Mouse (Mus musculus): ENCODE results near the gene Rsph14.
"Not testable (repeated sequence)": the region's sequence is repeated elsewhere in the genome, so short reads cannot be mapped to it uniquely, and the experiment has no call there.

Gene Rsph14

DNA sequence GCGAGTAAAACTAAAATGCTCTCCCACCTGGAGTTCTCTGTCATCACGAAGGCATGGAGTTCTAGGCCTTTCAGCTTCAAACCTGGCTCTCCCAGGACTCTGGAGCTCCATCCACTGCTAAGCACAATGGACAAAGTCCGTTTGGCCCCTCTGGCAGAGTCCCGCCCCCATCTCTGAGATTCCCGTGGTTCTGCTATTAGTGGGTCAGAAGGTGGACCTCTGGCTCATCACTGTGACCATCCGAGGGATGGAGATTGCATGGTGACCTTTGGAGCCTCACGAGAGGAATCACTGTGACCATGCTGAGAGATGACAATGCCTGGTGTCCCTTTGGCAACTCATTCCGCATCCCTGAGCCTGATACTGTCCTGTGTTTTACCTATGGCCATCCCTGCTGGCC lies 20.5 kb upstream of the Rsph14 start:
- peak; percentile 66 to 78 for DNase-seq

DNA sequence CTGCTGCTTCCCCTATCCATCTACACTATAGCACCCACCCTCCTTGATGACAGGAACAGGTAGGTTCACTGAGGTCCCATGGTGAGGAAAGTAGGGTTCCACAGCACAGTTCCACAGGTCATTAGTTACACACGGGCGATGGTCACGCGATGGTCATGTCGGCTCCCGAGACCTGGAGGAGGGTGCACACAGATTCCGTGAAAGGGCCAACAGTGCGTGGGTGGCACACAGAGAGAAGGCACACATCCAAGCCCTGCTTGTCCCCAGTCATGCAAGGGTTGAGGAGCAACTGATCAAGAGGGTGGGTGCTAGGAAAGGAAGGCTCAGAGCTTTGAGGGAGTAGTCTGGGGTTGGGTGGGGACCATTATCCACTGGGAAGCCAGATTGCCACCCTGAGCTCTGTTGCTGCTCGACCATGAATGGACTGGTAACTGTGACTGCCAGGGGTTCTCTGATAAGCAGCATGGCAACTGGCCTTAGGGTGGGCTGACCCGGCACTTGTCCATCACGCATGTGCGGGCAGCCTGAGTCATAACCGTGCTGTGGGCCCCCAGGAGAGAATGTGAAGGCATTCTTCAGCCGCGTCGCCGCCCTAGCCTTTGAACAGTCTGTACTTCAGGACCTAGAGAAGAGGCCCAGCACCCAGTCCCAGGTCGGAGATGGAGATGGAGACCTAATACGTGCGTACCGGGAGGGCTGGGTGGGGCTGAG lies 19.1 kb upstream of the Rsph14 start:
- DNase-seq = no peak

GRCm38 (mm10) chr10:75048711-75049110 lies 16.3 kb upstream of the Rsph14 start:
- DNase-seq = no peak

GRCm38 (mm10) chr10:75045831-75046230 lies 13.4 kb upstream of the Rsph14 start:
- no peak for DNase-seq

- no peak for DNase-seq
Measured at GRCm38 (mm10) chr10:75044459-75044858, 12.1 kb upstream of the Rsph14 start.

- DNase-seq = not testable (repeated sequence)
Measured at GRCm38 (mm10) chr10:75042060-75042459, 9.7 kb upstream of the Rsph14 start.

- DNase-seq = peak; percentile 97
Measured at GRCm38 (mm10) chr10:75036883-75037379, 4.5 kb upstream of the Rsph14 start, which contains the start of gene Rab36. Gene Rab36, plus strand, starts transcription at chr10:75037058.

DNA sequence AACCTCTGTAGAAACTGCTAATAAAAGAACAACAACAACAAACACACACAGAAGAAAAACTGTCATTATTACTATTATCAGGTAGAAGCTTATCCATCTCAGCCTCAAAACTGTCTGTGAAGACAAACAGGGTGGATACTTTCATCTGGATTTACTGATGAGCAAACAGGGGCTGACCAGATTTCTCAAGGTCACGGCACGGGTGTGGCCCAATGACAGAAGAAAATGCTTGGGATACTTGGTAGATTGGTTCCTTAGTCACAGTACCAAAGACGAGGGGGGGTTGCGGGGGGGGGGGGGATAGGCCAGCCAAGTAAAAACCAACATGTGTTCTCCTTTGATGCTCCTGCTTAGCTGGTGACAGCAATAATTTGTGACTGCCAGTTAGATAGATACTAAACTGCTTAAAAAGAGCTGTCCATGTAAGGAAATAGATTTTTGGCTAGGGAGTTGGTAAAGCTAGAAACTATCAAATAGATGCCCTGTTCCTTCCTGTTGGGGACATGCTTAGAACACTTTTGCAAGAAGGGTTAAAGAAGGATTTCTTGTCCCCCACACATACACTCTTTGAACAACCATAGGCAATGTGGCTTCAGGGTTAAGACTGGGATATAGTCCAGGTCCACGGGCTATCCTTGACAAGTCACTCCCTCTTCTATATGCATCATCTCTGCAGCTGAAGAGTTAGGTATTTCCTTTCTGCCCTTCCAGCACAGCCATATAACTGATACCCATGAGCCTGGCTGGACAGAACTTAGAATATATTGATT lies 856 bp downstream of the Rsph14 start:
- DNase-seq = no peak

GRCm38 (mm10) chr10:75030234-75030633 lies 2.2 kb downstream of the Rsph14 start:
- no peak for DNase-seq

DNA sequence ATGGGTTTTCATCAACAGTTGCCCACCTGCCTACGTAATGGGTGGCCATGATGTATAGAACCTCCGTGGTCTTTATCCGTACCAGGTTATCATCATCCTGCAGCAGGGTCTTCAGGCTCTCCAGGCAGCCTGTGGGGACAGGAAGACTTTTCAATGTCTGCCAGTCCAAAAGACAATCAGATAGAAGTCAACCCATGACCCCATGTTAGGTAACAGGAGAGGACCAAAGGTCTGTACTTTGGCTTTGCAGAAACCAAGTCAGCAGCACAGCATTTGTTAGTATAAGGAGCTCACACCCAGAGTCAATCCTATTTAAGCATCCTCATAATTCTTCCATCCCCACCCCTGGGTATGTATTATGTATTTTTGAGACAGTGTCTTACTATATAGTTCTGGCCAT lies 2.7 kb downstream of the Rsph14 start:
- no peak for DNase-seq

- DNase-seq = no peak
Measured at GRCm38 (mm10) chr10:75028743-75029142, 3.6 kb downstream of the Rsph14 start.

GRCm38 (mm10) chr10:75026491-75026890 lies 5.9 kb downstream of the Rsph14 start:
- DNase-seq = no peak

GRCm38 (mm10) chr10:75021138-75021537 lies 11.2 kb downstream of the Rsph14 start:
- DNase-seq = peak; percentile 65 to 85

GRCm38 (mm10) chr10:75020271-75020670 lies 12.1 kb downstream of the Rsph14 start:
- DNase-seq = no peak

DNA sequence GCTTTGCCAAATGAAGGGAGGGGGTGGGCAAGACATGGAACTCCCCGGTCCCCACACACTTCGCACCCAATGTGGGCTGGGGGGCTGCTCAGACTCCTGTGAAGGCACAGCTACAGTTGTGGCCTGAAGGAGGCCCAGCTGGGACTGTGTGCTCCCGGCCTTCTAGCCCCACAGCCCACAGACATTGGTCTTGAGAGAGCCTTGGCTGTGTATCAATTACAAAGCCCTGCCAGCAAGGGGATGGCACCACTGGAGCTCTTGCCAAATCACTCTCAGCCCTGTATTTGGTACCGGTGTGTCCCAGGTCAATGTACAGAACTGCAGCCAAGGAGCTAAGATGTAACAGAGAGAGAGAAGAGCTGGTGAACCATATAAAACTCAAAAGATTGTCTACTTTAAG lies 15.9 kb downstream of the Rsph14 start:
- no peak for DNase-seq

DNA sequence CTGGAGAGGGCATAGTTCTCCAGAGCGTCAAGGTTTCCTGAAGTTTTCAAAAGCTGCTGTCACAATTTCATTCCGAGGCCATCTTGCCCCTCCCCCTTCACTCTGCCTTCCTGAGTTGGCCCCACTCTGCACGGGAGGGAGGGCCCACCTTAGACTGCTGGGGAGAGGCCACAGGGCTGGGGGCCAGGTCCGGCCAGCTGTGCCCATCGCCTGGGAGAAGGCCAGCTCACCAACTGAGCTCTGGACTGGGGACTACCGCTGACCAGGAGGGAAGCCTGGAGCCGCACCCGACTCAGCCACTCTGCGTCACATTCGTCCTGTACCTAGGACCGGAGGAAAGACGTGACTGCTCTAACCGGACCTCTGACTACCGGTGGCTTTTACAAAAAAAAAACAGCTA lies 16.9 kb downstream of the Rsph14 start:
- DNase-seq = no peak

- no peak for DNase-seq
Measured at GRCm38 (mm10) chr10:75010704-75011103, 21.7 kb downstream of the Rsph14 start.

DNA sequence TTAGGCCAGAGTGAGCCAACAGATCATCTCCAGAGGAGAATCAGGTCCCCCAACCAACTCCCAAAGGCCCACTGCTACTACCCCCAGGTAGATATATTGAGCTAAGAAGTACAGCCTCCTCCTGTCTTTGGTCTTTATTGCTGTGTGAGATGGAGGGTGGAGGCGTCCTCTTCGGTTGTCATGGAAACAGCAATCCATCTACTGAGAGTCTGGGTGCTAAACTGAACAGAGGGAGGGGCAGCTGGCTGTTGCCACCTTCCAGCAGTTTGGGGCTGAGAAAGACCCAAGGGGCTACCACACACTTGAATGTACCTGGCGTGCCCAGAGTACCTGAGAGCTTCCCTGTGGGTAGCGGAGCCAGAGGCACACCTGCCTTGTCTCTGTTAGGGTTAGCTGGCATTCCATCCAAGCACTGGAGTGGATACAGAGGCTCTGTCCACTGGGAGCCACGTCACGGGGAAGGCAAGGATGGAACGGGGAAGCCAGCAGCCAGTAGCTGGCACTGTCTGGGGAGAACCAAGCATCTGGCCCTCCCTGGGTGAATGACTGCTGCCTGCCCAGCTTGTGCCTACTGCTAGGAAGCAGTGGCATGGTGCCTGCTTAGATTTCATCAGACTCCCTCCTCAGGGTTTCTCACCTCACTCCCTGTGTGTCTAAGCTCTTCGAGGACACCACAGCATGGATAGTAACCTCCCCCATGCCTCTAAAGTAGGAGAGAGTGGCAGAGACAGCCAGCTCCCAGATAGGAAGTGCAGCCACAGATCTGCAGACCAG lies 25.3 kb downstream of the Rsph14 start:
- no peak for DNase-seq

DNA sequence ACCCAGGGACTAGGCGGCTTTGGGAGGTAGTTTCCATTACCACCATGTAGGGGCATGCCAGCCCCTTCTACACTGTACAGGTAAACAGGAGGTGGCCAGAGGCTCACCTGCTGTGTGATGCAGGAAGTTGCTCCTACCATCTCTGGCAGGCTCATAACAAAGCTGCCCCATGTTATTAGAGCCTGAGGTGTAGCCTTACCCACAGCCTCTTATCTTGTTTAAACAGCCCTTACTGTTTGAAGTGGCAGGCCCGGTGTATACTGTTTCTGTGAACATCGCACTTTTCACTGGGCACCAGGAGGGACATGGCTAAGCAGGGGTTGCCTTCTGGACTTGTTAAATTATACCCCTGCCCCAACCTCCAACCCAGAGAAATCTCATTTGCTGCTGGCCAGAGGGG lies 28.3 kb downstream of the Rsph14 start:
- no peak for DNase-seq

GRCm38 (mm10) chr10:75001391-75001790 lies 31.0 kb downstream of the Rsph14 start:
- no peak for DNase-seq

DNA sequence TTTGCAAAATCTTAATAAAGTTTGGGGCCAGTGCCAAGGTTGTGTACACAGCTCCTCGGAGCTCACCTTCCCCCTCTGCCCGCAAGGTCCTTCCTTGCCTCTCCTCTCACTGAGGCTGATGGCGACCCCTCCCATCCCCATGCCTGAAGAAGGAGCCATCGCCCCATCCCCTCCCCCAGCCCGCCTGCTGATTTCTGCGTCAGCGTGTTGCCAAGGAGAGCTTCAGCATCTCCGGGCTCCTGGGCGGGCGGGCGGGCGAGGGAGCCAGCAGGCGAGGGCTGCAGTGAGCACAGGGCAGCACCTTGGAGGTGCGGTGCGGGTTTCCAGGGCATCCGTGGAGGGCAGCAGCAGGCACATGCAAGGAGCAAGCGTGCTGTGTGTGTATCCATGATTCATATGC lies 37.0 kb downstream of the Rsph14 start:
- no peak for DNase-seq

DNA sequence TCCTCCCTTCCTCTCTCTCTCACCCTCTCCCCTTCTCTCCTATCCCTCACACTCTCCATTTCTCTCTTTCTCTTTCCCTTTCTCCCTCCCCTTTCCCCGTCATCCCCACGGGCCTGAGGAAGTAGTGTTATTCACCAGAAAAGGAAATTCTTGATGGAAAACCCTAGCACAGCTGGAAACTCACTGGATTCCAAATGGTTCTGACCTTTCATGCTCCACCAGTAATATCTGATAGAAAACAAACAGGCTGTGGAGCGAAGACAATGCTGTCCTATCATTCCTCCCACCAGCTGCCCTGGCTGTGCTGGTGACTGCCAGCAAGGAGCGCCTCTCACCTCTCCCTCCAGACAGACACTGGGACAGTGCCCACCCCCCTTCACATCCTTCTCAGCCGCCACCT lies 37.5 kb downstream of the Rsph14 start:
- no peak for DNase-seq

GRCm38 (mm10) chr10:74990584-74991322 lies 41.6 kb downstream of the Rsph14 start:
- no peak for DNase-seq

All from kidney, postnatal 25 days (tissue).